Mouse (Mus musculus) brain, embryonic 14.5 days (tissue): ENCODE measurements around the gene Aftph. TPM values are rescaled to one million over a fixed set of nuclear protein-coding genes. Genes with fewer than 3 reads are reported as not detected.
A peak's percentile ranks its signal among the peaks of the same experiment; 100 is the strongest.

Experiments
- DNase-seq: peaks from one replicate; pipeline ENCODE4 v3.0.0-alpha.2; 2011; ENCODE audit warnings: low read depth
- CTCF ChIP-seq: fragments of 200-500 bp; IDR thresholded peaks from 2 replicates; pipeline ENCODE4 v1.5.1; 2012; ENCODE audit warnings: inconsistent platforms, mild to moderate bottlenecking, moderate library complexity, borderline replicate concordance; ENCODE audit not compliant: insufficient read depth, insufficient read length; ENCODE audit errors: extremely low read depth
- POLR2A ChIP-seq: fragments of 200-500 bp; IDR thresholded peaks from 2 replicates; pipeline ENCODE4 v1.6.1; 2012; ENCODE audit warnings: mild to moderate bottlenecking, inconsistent platforms, borderline replicate concordance; ENCODE audit not compliant: poor library complexity, insufficient read depth, insufficient read length, severe bottlenecking; ENCODE audit errors: extremely low read depth
- polyA plus RNA-seq: library from polyadenylated mRNA; depleted of rRNA; stranded (reverse); fragments of >200 nt; gene quantifications from 2 replicates; pipeline ENCODE4 v1.2.3, GENCODE M21; 2012

Aftph gene
- polyA plus RNA-seq, 1 experiment: 72.5 TPM

GRCm38 (mm10) chr11:20750573-20750972, 9.2 kb upstream of the Aftph start:
- DNase-seq: peak; percentile 15
- TF ChIP-seq POLR2A (no peak), CTCF (no peak)

- DNase-seq: no peak
- TF ChIP-seq CTCF: no peak
- TF ChIP-seq POLR2A: no peak
Observed at GRCm38 (mm10) chr11:20743353-20743752, 2.0 kb upstream of the Aftph start.

- peak; percentile 92 for DNase-seq
- TF ChIP-seq CTCF: no peak
Observed at GRCm38 (mm10) chr11:20742361-20742897, 1.0 kb upstream of the Aftph start.

GRCm38 (mm10) chr11:20740481-20741200, 748 bp downstream of the Aftph start:
- peak; percentile 49 for DNase-seq

GRCm38 (mm10) chr11:20734066-20734465, 7.3 kb downstream of the Aftph start:
- DNase-seq: no peak
- TF ChIP-seq POLR2A: no peak
- no peak for TF ChIP-seq CTCF

More at GRCm38 (mm10) chr11:20740481-20741200, 748 bp downstream of the Aftph start:
- TF ChIP-seq POLR2A: no peak

- TF ChIP-seq CTCF: no peak
- TF ChIP-seq POLR2A: no peak
- DNase-seq: peak; percentile 8
Observed at GRCm38 (mm10) chr11:20733486-20734030, 7.8 kb downstream of the Aftph start.

- DNase-seq: no peak
- TF ChIP-seq POLR2A (no peak), CTCF (no peak)
Observed at GRCm38 (mm10) chr11:20729403-20729802, 12.0 kb downstream of the Aftph start.

GRCm38 (mm10) chr11:20728044-20728443, 13.3 kb downstream of the Aftph start:
- no peak for TF ChIP-seq CTCF
- TF ChIP-seq POLR2A: no peak
- no peak for DNase-seq

- TF ChIP-seq POLR2A (no peak), CTCF (no peak)
Observed at GRCm38 (mm10) chr11:20723572-20723971, 17.8 kb downstream of the Aftph start.

GRCm38 (mm10) chr11:20712068-20712671, 29.2 kb downstream of the Aftph start:
- DNase-seq: peak; percentile 20

More at GRCm38 (mm10) chr11:20723572-20723971, 17.8 kb downstream of the Aftph start:
- no peak for DNase-seq

GRCm38 (mm10) chr11:20691000-20691399, 50.4 kb downstream of the Aftph start:
- peak; percentile 94 for TF ChIP-seq CTCF
- no peak for TF ChIP-seq POLR2A
- peak; percentile 92 for DNase-seq

More at GRCm38 (mm10) chr11:20712068-20712671, 29.2 kb downstream of the Aftph start:
- TF ChIP-seq CTCF (no peak), POLR2A (no peak)

- DNase-seq: no peak
- no peak for TF ChIP-seq POLR2A
- no peak for TF ChIP-seq CTCF
Observed at GRCm38 (mm10) chr11:20681679-20682078, 59.7 kb downstream of the Aftph start.

- TF ChIP-seq CTCF (no peak), POLR2A (no peak)
- no peak for DNase-seq
Observed at GRCm38 (mm10) chr11:20680781-20681180, 60.6 kb downstream of the Aftph start.
